Mouse (Mus musculus): ENCODE data around the gene Tex9.

The Tex9 gene

GRCm38 (mm10) chr9:72492194-72492565, at the start of gene Tex9:
Gene Tex9, minus strand, starts transcription at chr9:72492212.
- no peak for DNase-seq

- no peak for DNase-seq
These were observed 45.1 kb upstream of the Tex9 start for GRCm38 (mm10) chr9:72537086-72537485.

GRCm38 (mm10) chr9:72535394-72535793, 43.4 kb upstream of the Tex9 start:
- DNase-seq: no peak

DNA sequence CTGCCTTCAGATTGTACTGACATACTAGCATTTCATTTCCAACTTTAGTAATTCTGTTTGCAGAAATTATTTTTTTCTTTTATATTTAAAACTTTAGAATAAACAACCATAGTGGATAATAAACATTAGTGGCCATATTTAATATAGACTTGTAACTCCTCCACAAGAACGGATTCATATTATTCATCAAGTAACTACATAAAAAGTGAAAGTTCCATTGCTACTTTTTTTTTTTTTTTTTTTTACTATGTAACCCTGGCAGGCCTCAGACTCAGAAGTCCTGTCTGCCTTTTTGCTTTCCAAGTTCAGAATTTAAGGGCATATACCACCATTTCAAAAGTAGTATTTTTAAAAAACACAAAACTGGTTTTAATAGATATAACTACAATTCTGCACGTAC, 43.0 kb upstream of the Tex9 start:
- DNase-seq: no peak

- no peak for DNase-seq
These were observed 41.0 kb upstream of the Tex9 start for GRCm38 (mm10) chr9:72533089-72533415.

DNA sequence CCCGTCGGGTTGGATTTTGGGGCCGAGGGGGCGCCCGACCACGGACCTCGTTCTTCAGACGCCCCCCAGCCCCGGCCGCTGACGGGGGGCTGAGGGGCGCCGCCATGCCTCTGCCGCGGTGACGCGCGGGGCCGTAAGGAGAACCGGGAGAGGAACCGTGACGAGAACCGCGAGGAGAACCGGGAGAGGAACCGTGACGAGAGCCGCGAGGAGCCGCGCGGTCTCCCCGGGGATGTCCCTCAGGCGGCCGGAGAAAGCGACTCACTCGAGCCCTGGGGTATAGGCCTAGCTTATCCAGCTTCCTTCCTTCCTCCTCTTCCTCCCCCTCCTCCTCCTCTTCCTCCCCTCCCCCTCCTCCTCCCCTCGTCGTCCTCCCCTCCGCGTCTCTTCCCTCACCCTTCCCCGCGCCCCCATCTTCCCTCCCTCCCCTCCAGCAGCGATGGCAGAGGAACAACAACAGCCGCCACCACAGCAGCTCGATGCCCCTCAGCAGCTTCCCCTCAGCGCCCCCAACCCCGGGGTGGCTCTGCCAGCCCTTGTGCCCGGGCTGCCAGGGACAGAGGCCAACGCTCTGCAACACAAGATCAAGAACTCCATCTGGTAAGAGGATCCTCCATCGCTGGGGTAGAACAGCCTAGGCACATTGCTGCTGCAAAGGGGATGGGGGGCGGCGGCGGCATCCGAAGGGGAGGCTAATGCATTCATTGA, 40.5 kb upstream of the Tex9 start:
- DNase-seq: peak; percentile 77

- DNase-seq: no peak
These were observed 40.0 kb upstream of the Tex9 start, which contains the start of gene Rfx7 for GRCm38 (mm10) chr9:72531996-72532380. Gene Rfx7, plus strand, starts transcription at chr9:72532240.

DNA sequence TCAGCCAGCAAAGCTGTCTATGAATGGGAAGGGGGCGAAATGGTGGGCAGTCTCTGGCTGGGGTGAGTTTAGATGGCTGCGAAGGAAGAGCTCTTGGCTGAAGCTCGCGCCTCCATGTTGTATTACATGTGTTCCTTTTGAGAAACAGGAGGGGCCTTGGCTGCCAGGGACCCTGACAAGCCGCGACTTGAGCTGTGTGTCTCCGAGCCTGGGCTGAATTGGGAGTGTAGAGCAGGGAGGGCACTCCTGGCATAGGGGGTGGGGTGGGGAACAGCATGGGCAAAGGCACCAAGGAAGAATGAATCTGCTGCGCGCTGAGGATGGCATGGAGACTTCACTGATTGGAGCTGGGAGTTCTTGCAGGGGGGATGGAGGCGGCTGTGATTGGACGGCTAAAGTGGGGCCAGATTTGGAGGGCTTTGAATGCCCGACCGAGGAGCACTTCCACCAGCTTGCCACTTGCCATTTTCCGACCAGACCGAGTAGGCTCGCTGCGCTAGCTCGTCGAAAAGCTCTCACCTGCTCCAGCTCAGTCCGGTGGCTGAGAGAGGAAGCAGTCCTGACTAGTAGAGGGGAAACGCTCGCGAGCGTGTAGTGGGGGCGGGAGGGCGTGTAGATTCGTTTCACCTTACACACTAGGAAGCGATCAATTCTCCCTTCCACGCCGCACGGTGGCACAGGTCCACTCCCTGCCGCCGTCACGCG, 39.4 kb upstream of the Tex9 start:
- DNase-seq: peak; percentile 84

- peak; percentile 22 for DNase-seq
These were observed 38.8 kb upstream of the Tex9 start for GRCm38 (mm10) chr9:72530824-72531223.

DNA sequence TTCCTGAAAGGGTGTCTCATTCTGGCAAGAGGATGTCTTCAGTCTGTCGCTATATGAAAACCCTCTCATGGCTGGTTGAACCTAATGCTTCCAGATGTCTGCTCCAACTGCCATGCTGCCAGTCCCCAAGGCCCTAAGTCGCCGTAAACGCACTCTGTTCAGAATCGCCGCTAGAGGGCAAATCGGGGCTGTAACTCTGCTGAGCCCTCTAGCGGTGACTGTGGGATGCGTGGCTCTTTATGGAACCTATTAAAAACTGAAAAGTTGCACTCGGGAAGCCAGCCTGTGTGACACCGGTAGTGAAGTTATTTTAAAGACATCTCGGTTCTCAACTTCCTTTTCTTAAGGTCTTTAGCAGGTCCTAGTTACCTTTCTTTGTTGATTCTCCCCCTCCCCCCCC, 38.2 kb upstream of the Tex9 start:
- peak; percentile 92 for DNase-seq

GRCm38 (mm10) chr9:72526091-72526490, 34.1 kb upstream of the Tex9 start:
- no peak for DNase-seq

GRCm38 (mm10) chr9:72520849-72521248, 28.8 kb upstream of the Tex9 start:
- no peak for DNase-seq

DNA sequence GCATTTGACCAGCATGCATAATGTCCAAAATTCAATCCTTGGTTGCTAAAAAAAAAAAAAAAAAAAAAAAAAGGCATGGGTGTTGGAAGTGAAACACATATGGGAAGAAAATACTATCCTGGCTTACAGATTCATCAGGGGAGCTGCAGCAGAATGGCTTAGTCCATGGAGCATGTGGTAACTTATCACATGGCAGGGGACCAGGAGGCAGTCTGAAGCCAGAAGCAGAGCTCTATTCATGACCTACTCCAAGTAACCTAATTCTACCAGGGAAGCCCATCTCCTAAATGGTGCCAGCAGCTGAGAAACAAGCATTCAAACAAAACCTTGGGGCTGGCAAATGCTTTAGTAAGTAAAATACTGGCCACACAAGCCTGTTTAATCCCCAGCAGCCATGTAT, 27.2 kb upstream of the Tex9 start:
- no peak for DNase-seq

DNA sequence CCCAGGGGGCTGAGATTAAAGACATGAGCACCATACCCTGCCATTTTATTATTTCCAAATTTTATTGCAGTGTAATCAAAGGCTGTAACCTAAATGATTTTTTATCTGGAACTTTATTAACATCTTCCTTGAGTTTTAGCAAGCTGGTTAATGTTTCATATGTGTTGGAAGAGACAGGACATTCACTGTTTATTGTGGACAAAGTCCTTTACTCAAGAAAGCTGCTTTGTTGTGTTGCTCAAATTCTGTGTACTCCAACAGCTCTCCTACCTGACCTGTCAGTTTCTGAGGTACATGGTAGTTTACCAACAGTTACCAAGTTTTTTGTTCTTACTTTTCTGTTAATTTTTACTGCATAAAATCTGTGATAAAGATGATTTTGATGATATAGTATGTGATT, 23.4 kb upstream of the Tex9 start:
- no peak for DNase-seq

GRCm38 (mm10) chr9:72512229-72512981, 20.4 kb upstream of the Tex9 start:
- DNase-seq: no peak

GRCm38 (mm10) chr9:72497171-72497570, 5.2 kb upstream of the Tex9 start:
- DNase-seq: no peak

DNA sequence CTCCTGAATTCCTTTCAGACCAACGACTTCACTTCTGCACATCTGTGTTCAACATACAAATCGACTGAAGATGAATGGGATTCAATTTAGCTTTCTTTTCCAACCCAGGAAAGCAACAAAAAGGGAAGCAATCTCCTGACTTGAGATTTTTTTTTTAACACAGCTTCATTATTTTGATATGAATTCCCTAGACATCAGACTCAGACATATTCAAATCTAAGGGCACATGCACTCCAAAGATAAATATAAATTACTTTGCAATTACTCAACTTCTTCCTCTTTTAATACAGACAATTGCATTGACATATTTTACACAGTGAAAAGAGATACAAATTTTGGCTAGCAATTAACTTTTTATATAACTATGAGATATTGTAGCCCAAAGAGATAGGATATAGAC, 4.7 kb upstream of the Tex9 start:
- no peak for DNase-seq

DNA sequence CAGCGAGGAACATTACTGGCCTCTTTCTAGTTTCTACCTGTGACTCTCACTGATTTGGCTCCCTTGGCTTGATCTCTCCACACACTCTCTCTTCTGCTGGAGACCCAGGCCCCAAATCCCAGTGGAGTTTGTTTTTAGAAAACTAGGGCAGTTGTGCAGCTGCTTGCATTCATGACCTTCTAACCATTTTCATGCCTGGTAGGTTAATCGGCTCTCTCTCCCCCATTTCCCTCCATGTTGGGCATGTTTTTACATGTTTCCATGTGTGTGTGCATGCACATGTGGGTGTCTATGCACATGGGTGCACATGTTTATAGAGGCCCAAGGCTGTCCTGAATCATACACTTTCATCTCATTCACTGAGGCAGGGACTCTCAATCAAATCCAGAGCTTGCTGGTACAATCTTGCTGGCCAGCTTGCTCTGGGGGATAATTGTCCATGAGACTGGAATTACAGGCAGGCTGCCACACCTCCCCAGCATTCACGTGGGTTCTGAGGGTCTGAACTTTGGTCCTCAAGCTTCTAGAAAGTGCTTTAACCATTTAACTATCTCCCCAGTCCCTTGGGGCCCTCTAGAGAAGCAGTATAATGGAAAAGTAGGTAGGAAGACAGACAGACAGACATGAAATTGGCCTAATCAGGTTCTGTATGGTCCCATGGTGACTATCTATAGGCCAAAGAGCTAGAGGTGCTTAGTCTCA, 2.1 kb upstream of the Tex9 start:
- no peak for DNase-seq

DNA sequence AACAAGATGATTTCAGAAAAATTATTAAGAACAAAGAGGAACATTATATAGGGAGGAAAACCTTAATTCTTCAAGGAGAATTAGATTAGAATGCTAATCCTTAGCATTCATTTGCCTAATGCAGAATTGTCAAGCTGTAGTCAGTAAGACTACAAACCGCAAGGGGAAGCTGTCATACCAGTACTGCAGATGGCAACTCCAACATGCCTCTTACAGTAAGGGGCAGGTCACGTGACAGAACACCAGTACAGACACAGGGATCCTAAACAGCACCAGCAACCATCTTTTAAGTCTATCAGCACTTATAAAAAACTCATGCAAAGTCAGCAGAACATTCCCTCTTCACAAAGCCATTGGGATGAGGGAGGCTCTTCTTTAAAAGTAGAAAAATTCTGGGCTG, 1.5 kb upstream of the Tex9 start:
- DNase-seq: peak; percentile 59

GRCm38 (mm10) chr9:72491559-72492193, 336 bp downstream of the Tex9 start:
- DNase-seq: peak; percentile 93

GRCm38 (mm10) chr9:72489131-72489530, 2.9 kb downstream of the Tex9 start:
- no peak for DNase-seq

- no peak for DNase-seq
These were observed 3.5 kb downstream of the Tex9 start for GRCm38 (mm10) chr9:72488523-72488922.

DNA sequence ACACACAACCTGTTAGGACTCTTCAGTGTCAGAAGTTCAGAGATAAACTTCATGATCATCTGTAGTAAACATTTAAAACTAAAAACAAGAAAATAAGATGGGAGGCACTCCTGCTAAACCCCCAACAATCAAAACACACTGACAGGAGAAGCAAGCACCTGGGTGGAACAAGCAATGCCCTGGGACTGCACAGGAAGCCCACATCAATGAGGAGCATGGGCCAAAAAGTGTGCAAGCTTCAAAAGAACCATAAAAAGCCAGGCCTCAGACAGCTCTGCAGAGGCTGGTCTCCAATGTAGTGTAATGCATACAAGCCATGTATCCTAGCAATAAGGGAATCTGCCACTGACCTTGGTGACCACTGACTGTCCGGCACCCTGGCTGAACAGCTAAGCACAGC, 12.7 kb downstream of the Tex9 start:
- peak; percentile 49 for DNase-seq
